Mouse (Mus musculus) embryonic facial prominence, embryonic 13.5 days (tissue): ENCODE measurements around the gene Etv4. TPM values are rescaled to one million over a fixed set of nuclear protein-coding genes. Genes with fewer than 3 reads are reported as not detected.
A peak's percentile ranks its signal among the peaks of the same experiment; 100 is the strongest.

Experiments
- ATAC-seq: fragments of 200-750 bp; cut with Nextera tagmentation; 2 replicates; pipeline ENCODE4 v1.8.0; 2017; ENCODE audit warnings: low read depth; ENCODE audit not compliant: insufficient number of reproducible peaks, insufficient read depth, low FRiP score, low TSS enrichment
- H3K27ac ChIP-seq: fragments of 300-500 bp; sonication (generic); 2 replicates; pipeline ENCODE4 v1.5.1; 2015; ENCODE audit warnings: moderate library complexity, mild to moderate bottlenecking, inconsistent platforms
- H3K27me3 ChIP-seq: fragments of 300-500 bp; sonication (generic); 2 replicates; pipeline ENCODE4 v1.6.1; 2015; ENCODE audit warnings: mild to moderate bottlenecking, inconsistent platforms
- H3K36me3 ChIP-seq: fragments of 300-500 bp; sonication (generic); 2 replicates; pipeline ENCODE4 v1.6.1; 2015; ENCODE audit warnings: mild to moderate bottlenecking, inconsistent platforms
- H3K4me1 ChIP-seq: fragments of 300-500 bp; sonication (generic); 2 replicates; pipeline ENCODE4 v1.6.1; 2015; ENCODE audit warnings: inconsistent platforms
- H3K4me2 ChIP-seq: fragments of 300-500 bp; sonication (generic); 2 replicates; pipeline ENCODE4 v1.6.1; 2015; ENCODE audit warnings: moderate library complexity, mild to moderate bottlenecking, inconsistent platforms
- H3K4me3 ChIP-seq: fragments of 300-500 bp; sonication (generic); 2 replicates; pipeline ENCODE4 v1.5.1; 2015; ENCODE audit warnings: mild to moderate bottlenecking, inconsistent platforms
- H3K9ac ChIP-seq: fragments of 300-500 bp; sonication (generic); 2 replicates; pipeline ENCODE4 v1.6.1; 2015; ENCODE audit warnings: mild to moderate bottlenecking, inconsistent platforms
- H3K9me3 ChIP-seq: fragments of 300-500 bp; sonication (generic); 2 replicates; pipeline ENCODE4 v1.6.1; 2016; ENCODE audit warnings: inconsistent platforms
- WGBS: fragments of 180-500 bp; shearing (Covaris S2); methylation state at CpG from one replicate; pipeline ENCODE4 v1.1.7; 2015; ENCODE audit warnings: mixed read lengths; 5-methylcytosine and 5-hydroxymethylcytosine counted together
- polyA plus RNA-seq: library from polyadenylated mRNA; unstranded; fragments of >200 nt; fragmentation: Nextera tagmentation; extraction: Ambion mirVana; gene quantifications from 2 replicates; pipeline ENCODE4 v1.2.1, GENCODE M21; 2015

Etv4 gene
- 11.1 and 13.2 TPM in 2 replicates for polyA plus RNA-seq

DNA sequence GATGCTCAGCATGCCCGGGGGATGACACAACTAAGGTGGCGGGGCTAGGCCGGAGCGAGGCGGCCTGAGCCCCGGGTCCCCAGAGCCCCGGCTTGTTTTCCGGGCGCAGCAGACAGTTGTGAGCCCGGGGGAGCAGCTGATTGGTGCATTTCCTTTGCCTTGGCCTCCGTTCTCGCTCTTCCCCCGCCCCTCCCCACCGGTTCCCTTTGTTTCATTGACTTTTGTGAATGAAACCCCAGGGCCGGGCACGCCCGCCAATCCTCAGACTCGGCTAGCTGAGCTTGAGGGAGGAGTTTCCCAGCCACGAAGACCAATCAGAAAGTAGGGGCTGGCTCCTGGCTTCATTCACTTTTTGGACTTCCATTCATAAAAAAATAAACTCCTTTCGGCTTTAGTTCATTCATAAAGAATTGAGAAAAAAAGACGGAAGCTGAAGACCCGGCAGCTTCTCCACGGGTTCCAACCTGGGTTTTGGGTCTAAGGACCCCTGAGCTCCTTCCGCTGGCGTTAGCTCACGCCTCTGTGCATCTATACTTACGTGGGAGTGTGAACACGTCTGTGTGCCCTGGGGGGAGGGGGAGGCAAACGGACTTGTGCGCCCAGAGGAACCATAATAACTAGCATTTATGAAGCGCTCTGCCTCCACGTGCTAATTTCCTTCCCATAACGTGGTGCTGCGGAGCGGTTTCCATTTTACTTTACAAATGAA is at the start of gene Etv4:
TSS of gene Etv4 (minus strand) at position 229 of the 709 bp plus-strand sequence.
- H3K9ac ChIP-seq, result peak within 1 kb of the TSS; percentile 71
- under 1% methylated on average over 35 of the region's 35 CpGs for WGBS
- ATAC-seq, result peak; percentile 86
- no peaks in the 10 kb centered on the region for H3K9me3 ChIP-seq
- H3K4me3 ChIP-seq, result peak within 1 kb of the TSS; percentile 58
- peak within 1 kb of the TSS; percentile 83 for H3K27ac ChIP-seq
- H3K36me3 ChIP-seq, result no peaks in the 10 kb centered on the region
- H3K4me2 ChIP-seq, result peak within 1 kb of the TSS; percentile 98
- H3K27me3 ChIP-seq, result peaks cover 70% of the 10 kb centered on the region
- H3K4me1 ChIP-seq, result peaks cover 25% of the 10 kb centered on the region

- Histone ChIP-seq H3K4me2 (no peak overlapping the region), H3K4me3 (no peak overlapping the region), H3K36me3 (no peaks in the 10 kb centered on the region), H3K9ac (no peak overlapping the region), H3K4me1 (peaks cover 36% of the 10 kb centered on the region), H3K27me3 (no peaks in the 10 kb centered on the region; the same call in 1 of the 2 replicates), H3K9me3 (no peaks in the 10 kb centered on the region), H3K27ac (peak overlapping the region; percentile 28; the same call in 1 of the 2 replicates)
- 61% methylated on average over 7 of the region's 7 CpGs for WGBS
- no peak for ATAC-seq
Measured at GRCm38 (mm10) chr11:101832001-101832400, 46.8 kb upstream of the Etv4 start.

DNA sequence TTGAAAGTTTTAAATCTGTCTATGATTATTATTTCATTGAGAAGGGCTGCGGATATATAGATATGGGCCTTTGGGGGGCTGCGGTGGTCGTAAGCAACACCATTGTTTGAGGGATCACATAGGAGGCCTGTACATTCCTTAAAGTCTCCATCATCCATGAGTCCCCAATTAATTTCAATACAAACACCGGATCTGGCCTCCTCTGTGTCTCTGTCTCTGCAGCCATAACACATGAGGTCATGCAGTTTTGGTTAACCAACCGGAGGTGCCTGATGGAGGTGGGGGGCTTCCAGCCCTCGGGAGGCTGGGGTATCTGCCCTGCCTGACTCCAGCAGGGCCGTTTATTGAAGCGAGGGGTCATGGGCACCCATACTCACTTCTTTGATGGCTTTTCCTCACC is 45.4 kb upstream of the Etv4 start:
- Histone ChIP-seq H3K9ac (no peak overlapping the region), H3K27ac (peak overlapping the region; percentile 78), H3K27me3 (no peaks in the 10 kb centered on the region; the same call in 1 of the 2 replicates), H3K4me1 (peaks cover 32% of the 10 kb centered on the region), H3K9me3 (no peaks in the 10 kb centered on the region), H3K36me3 (no peaks in the 10 kb centered on the region), H3K4me2 (peak overlapping the region; percentile 38; the same call in 1 of the 2 replicates), H3K4me3 (no peak overlapping the region)
- no peak for ATAC-seq
- 45% methylated on average over 8 of the region's 8 CpGs for WGBS

DNA sequence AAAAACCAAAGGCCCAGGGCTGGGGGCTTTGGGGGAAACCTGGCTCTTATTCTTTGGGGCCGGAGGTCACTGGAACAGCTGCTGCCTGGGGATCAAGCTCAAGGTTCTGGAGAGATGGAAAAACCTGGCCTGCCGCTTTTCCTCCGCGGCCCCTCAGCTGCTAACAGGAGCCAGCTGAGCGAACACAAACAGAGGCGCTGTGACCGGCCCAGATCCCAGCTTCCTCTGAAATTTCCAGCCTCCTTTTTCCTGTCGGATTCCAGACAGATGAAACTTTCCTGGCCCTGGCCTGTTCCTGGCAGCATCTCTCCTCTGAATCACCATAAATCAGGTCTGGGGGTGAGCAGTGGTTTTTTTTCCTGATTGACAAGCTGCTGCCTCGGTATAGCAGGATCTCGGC is 44.9 kb upstream of the Etv4 start:
- Histone ChIP-seq H3K4me3 (no peak overlapping the region), H3K4me1 (peaks cover 27% of the 10 kb centered on the region), H3K9ac (no peak overlapping the region), H3K27me3 (no peaks in the 10 kb centered on the region; the same call in 1 of the 2 replicates), H3K27ac (peak overlapping the region; percentile 78), H3K36me3 (no peaks in the 10 kb centered on the region), H3K9me3 (no peaks in the 10 kb centered on the region), H3K4me2 (peak overlapping the region; percentile 38)
- WGBS, result 5% methylated on average over 10 of the region's 10 CpGs
- no peak for ATAC-seq

DNA sequence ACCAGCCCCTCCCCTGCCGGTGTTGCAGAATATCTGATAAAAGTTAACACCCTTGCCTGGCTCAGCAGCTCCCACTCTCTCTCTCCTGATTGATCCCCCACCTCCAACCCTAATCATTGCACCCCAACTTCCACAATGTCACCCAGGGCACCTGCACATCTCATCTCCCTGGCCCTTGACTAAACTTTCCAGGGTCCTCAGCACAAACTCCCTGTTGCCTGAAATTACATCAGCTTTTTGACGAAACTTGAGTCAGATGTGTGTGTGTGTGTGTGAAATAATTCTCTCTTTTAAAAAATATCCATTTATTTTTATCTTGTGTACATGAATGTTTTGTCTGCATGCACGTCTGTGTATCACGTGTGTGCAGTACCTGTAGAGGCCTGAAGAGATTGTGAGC is 43.5 kb upstream of the Etv4 start:
- H3K4me3 ChIP-seq, result no peak overlapping the region

GRCm38 (mm10) chr11:101823210-101823609 is 38.0 kb upstream of the Etv4 start:
- Histone ChIP-seq H3K27ac (no peak overlapping the region), H3K27me3 (no peaks in the 10 kb centered on the region), H3K9me3 (peaks cover 4% of the 10 kb centered on the region), H3K36me3 (no peaks in the 10 kb centered on the region), H3K4me1 (peaks cover 5% of the 10 kb centered on the region), H3K4me2 (no peak overlapping the region), H3K9ac (no peak overlapping the region), H3K4me3 (no peak overlapping the region)
- 66% methylated on average over 3 of the region's 3 CpGs for WGBS
- ATAC-seq, result no peak

More for the DNA sequence above, 43.5 kb upstream of the Etv4 start:
- H3K4me2 ChIP-seq, result no peak overlapping the region
- no peaks in the 10 kb centered on the region for H3K36me3 ChIP-seq
- ATAC-seq, result no peak
- peaks cover 25% of the 10 kb centered on the region for H3K4me1 ChIP-seq
- H3K9me3 ChIP-seq, result no peaks in the 10 kb centered on the region
- no peaks in the 10 kb centered on the region for H3K27me3 ChIP-seq
- WGBS, result 86% methylated on average over 4 of the region's 4 CpGs
- H3K27ac ChIP-seq, result no peak overlapping the region
- no peak overlapping the region for H3K9ac ChIP-seq

DNA sequence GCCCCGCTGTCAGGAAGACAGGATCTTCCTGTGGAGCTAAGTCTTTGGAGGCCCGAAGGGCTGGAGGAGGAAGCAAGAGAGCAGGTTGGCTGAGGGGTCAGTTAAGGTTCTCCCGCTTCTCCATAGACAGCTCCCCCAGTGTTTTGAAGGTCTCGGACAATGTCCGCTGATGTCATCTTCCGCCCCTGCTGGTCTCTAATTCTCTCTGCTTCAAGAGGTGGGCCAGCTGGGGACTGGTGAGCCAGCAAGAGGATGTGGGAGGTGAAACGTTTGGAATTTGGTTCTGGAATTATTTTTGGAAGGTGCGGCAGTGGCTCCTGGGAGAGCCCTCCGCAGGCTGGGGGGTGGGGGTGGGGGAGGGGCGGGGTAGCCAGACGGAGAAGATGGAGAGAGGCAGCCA is 35.7 kb upstream of the Etv4 start:
- Histone ChIP-seq H3K27ac (no peak overlapping the region), H3K27me3 (no peaks in the 10 kb centered on the region), H3K9me3 (peaks cover 4% of the 10 kb centered on the region), H3K36me3 (no peaks in the 10 kb centered on the region), H3K9ac (no peak overlapping the region), H3K4me1 (peaks cover 5% of the 10 kb centered on the region), H3K4me3 (no peak overlapping the region), H3K4me2 (no peak overlapping the region)
- WGBS, result 43% methylated on average over 11 of the region's 11 CpGs
- ATAC-seq, result no peak

GRCm38 (mm10) chr11:101819853-101820252 is 34.7 kb upstream of the Etv4 start:
- H3K4me1 ChIP-seq, result peaks cover 15% of the 10 kb centered on the region
- H3K4me3 ChIP-seq, result no peak overlapping the region
- H3K27ac ChIP-seq, result no peak overlapping the region
- no peak for ATAC-seq
- no peak overlapping the region for H3K4me2 ChIP-seq
- no peak overlapping the region for H3K9ac ChIP-seq
- H3K27me3 ChIP-seq, result no peaks in the 10 kb centered on the region
- H3K36me3 ChIP-seq, result no peaks in the 10 kb centered on the region
- H3K9me3 ChIP-seq, result peaks cover 4% of the 10 kb centered on the region

DNA sequence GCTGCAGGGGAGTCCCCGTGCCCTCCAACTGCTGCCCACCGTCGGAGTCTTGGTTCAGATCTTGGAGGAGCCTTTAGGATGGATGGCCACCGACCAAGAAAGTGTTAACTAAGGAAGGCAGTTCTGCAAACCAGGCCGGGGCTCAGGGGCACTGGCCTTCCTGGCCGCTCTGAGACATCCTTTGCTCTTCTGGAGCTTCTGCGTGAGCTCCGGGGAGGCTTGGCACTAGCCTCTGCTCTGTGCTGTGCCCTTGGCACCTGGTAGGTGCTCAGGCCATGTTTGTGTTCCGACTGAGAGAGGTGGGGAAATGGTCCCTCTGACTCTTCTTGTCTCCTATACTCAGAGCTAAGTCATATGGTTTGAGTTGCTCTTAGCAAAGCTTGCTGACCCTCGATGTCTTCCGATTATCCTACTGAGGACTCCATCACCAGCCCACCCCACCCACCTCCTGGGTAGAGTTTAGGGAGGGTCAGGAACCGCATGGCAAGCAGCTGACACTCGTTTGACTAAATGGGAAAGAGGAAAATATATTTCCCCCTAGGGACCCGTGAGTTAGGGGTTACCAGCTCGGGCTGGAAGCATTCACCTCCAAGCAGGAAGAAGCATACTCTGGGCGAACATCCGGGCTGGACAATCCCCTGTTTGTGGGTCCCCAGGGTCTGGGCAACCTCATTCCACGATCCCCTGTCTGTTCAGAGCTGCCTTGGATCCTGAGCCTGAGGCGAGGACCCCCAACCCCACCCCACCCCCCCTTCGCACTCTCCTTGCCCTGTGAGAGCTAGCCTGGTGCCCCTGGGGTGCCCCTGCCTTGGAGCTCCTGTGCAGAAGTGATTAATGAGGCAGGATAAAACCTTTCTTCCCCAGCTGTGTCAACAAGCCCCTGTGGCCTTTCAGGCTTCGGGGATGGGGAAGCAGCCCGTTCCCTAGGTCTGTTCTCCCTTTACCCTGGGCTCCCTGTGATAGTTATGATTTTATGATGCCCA is 30.2 kb upstream of the Etv4 start:
- 13% methylated on average over 22 of the region's 22 CpGs for WGBS
- no peaks in the 10 kb centered on the region for H3K36me3 ChIP-seq
- peak overlapping the region; percentile 36; the same call in 1 of the 2 replicates for H3K4me3 ChIP-seq
- peaks cover 8% of the 10 kb centered on the region for H3K27me3 ChIP-seq
- H3K9ac ChIP-seq, result no peak overlapping the region
- no peak for ATAC-seq
- 0 out of 2 replicates have a peak overlapping the region, but pooled peaks have one; percentile 33 for H3K27ac ChIP-seq
- peak overlapping the region; percentile 56 for H3K4me2 ChIP-seq
- peaks cover 4% of the 10 kb centered on the region for H3K9me3 ChIP-seq
- H3K4me1 ChIP-seq, result peaks cover 25% of the 10 kb centered on the region

- Histone ChIP-seq H3K4me2 (peak overlapping the region; percentile 56), H3K4me1 (peaks cover 25% of the 10 kb centered on the region), H3K9me3 (no peaks in the 10 kb centered on the region), H3K4me3 (peak overlapping the region; percentile 36), H3K27me3 (peaks cover 15% of the 10 kb centered on the region), H3K27ac (peak overlapping the region; percentile 33; the same call in 1 of the 2 replicates), H3K9ac (peak overlapping the region; percentile 59; the same call in 1 of the 2 replicates), H3K36me3 (no peaks in the 10 kb centered on the region)
- WGBS, result 11% methylated on average over 23 of the region's 23 CpGs
- ATAC-seq, result peak; percentile 50; the same call in 1 of the 2 replicates
Measured at GRCm38 (mm10) chr11:101814375-101815102, 29.4 kb upstream of the Etv4 start.

DNA sequence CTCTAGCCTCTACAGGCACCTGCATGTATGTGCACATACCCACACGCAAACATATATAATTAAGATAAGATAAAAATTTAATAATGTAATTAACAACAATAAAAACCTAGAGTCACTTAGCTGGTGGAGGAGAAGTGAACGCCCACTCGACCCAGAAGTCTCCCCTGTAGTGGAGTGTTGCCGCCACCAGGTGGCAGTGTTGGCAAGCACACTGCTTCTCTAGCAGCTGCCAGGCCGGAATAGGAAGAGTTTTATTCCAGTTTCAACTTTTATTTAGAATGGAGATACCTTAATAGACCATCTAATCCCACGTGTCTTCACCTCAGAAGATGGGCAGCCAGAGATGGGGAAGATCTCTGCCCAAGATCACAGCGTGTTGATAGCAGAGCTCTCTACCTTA is 28.1 kb upstream of the Etv4 start:
- no peaks in the 10 kb centered on the region for H3K36me3 ChIP-seq
- H3K9ac ChIP-seq, result no peak overlapping the region
- no peaks in the 10 kb centered on the region for H3K9me3 ChIP-seq
- peaks cover 21% of the 10 kb centered on the region for H3K27me3 ChIP-seq
- peaks cover 25% of the 10 kb centered on the region for H3K4me1 ChIP-seq
- no peak overlapping the region for H3K4me3 ChIP-seq
- no peak overlapping the region for H3K4me2 ChIP-seq
- ATAC-seq, result no peak
- WGBS, result 1% methylated on average over 7 of the region's 7 CpGs
- no peak overlapping the region for H3K27ac ChIP-seq
